Mouse (Mus musculus) retina, postnatal 1 day (tissue): ENCODE data around the gene Bahcc1.

Source experiments
- DNase-seq: peaks from one replicate; pipeline ENCODE4 v3.0.0-alpha.2; 2012

Bahcc1 gene

DNA sequence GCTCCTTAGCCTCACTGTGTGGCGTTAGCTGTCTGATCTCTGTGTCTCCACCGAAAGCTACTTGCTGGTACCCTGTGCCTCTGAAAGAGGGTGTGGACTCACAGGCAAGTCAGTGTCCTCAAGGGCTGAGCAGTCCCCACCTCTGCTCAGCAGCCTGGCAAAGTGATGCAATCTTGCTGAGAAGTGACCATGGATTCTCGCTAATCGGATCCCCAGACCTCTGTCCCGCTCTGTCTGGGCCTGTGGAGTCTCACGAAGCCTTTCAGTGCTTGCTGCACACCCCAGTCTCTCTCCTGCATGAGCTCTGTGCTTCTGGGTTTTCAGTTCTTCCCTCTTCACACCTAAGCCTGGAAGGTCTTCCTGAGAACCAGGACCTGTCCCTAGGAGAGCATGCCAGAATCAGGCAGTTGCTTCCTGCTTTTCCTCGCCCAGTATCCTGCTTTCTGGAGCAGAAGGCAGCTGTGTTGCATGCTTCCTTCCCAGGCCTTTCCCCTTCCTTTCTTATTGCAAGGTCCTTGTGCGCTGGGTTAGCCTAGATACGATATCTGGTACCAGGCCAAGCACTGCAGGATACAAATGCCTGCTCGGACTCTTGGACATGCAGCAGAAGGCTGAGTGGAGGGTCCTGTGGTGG, 15.5 kb downstream of the Bahcc1 start:
- no peak for DNase-seq

DNA sequence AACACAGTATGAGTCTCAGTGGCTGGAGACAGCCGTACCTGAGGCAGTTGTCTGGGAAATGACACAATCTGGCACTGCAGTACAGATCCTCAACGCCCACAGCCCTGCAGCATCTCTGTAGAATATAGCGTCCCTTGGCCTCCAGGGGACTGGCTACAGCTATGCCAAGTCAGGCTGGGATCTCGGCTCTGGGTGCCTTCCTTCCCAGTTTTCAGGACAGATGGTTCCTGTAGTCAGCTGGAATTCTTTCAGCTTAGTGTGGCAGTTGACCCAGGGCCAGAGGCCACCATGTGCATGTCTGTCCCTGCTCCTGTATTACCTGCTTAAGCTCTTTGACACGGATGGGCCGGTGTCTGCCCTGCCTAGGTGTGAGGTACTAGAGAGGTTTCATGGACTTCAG, 16.2 kb downstream of the Bahcc1 start:
- DNase-seq = no peak

DNA sequence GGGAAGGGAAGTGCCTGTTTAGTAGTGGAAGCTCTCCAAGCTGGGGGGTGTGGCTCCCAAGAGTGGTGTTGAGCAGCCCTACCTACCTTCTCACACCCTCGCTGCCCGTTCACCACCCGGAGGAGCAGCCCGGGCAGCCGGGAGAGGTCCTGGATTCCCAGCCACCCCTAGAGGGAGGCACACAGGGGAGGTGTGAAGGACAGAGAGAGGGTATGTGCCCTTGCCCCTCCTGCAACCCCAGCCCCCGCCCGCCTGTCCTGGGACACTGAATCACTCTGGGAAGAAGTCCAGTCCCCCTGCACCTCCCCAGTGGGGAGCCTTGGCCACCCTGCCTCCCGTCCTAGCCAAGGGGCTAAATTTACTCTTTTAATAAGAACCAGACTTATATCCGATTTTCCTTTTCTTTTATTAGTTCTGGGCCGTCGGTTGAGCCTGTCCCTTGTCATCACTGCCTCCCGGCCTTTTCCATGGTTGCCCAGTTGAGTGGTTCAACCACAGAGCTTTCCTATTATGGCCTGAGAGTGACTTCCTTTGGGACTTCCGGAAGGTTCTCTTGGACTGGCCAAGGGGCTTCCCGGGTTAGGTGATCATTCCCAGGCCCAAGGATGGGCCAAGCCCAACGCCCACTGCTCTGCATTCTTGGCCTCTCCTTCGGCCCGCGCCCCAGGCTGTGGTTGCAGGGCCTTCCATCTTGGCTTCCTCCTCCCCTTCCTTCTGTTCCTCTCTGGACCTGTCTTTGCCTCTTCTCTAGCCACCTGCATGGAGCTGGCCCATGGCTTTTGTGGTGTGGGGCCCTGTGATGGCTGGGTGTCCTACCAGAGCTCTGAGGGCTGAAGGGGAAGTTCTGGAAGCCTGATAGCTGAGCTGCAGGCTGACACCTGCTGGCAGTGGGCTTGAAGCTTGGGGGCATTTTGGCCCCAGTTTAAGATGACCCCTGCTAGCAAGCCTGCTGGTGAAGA, 18.5 kb downstream of the Bahcc1 start:
- DNase-seq = no peak

DNA sequence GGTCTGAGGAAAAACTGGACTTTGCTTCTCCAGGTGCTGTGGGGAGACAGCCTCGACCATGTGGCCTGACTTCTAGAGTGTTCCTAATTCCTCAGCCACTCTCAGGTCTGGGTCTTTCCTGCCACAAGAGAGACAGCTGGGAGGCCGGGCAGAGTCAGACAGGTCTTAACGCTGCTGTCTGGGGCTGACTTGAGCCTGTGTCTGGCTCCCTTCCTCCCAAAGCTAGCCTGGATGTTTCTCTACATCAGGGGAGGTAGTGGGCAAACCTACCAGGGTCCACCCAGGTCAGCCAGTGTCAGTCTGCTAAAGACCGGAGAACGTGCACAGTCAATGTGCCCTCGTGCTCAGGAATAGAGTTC, 19.2 kb downstream of the Bahcc1 start:
- peak; percentile 22 for DNase-seq

DNA sequence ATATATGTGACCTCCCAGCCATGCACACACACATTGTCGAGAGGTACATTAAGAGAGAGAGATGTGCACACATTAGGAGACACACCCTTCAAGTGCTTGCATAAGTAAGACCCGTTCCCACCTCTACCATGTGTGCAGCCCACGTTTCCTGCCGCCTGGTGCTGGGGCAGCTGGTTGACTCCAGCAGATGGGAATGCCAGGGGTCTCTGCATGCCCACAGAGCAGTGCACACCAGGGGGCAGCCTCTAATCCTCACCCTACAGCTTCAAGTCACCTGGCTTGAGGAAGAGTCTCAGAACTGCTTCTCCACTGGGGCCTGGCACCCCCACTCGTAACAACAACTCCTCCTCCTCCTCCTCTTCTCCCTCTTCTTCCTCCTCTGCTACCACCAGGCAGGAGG, 19.7 kb downstream of the Bahcc1 start:
- peak; percentile 49 for DNase-seq

DNA sequence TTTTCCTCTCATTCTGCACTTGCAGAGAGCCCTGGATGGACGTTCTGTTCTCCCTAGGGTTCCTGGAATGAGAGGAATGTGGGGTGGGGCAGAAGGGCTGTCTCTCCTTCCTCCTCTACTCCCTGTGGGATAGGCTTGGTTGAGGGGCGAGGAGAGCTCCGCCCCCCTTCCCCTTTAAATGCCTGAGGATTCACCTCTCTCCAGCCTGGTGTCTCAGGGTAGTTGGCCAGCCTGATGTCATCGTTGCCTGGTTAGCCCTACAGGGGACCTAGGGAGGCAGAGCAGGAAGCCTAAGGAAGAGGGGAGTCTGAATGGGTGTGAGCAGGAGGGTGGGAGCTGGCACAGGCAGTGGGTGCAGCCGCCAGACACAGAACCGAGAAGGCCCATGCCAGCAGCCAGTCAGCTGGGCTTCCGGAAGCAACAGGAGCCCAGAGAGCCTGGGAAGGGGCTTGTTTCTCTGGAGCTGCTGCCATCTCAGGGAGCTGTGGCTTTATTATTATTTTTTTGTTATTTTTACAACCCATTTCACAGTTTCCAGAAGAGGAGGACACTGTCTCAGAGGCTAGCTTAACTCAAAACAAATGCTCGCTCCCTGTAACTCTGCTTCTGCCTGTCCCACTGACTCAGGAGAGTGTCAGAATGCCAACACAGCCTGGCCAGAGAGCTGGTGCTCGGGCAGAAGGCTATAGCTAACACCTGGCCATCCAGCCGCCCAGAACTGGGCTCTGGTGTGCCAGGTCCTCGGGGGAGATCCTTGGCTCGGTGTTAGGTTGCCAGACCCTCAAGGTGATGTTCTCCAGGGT, 20.3 kb downstream of the Bahcc1 start:
- DNase-seq = peak; percentile 38

DNA sequence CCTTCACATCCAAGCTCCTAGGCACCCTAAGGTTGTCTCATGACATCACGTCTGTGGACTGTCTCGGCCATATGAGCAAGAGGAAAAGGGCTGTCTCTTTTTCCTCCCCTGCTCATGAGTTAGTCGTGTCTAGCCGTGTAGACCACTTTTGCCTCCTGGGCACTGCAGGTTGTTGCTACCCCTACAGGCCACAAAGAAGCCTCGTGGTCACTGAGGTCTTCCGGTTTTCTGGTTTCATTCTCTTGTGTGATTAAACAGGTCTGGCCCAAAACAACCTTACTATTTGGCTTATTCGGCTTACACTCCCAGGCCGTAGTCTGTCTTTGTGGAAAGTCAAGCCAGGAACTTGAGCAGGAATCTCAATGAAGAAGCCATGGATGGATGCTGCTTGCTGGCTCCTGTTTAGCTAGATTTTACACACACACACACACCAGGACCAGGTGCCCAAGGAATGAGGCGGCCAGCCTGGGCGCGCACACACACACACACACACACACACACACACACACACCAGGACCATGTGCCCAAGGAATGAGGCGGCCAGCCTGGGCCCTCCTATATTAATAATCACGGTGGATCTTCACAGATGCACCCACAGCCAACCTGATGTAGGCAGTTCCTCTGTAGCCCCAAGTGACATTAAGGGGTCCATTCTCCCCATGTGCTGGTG, 21.0 kb downstream of the Bahcc1 start:
- DNase-seq = no peak

DNA sequence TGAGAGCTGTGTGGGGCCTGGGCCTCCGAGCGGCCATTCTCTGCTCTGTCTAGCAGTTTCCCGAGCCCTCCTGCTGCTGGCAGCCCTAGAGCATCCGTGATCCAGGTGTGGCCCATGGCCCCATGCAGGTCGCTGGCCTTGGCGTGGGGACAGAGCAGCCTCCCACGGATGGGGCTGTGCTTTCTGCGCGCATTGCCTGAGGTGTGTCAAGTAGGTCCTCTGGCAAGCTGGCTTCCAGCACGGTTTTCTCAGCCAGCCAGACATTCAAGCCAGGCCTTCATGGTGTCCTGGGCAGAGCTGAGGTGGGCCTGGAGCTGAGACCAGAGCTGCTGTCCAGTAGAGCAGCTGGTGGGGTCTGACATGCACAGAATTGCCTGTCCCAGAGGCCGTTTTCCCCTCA, 21.7 kb downstream of the Bahcc1 start:
- no peak for DNase-seq

DNA sequence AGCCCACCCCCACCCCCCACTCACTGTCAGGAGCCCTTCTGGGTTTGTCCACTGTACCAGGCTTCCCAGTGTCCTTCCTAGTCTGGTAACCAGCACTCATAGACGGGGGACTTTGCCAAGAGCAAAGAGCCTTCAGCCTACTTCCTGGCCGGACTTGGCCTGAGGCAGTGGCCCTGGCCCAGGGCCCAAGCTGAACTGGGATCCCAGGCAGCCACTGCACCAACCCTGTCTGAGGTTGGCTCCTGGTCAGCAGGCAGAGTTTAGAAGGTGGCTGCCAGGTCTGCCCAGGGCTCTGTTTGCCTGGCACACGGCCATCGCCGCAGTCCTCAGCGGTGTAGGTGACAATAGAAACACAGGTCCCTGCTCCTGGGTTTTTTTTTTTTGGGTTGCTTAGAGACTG, 22.3 kb downstream of the Bahcc1 start:
- peak; percentile 8 for DNase-seq

DNA sequence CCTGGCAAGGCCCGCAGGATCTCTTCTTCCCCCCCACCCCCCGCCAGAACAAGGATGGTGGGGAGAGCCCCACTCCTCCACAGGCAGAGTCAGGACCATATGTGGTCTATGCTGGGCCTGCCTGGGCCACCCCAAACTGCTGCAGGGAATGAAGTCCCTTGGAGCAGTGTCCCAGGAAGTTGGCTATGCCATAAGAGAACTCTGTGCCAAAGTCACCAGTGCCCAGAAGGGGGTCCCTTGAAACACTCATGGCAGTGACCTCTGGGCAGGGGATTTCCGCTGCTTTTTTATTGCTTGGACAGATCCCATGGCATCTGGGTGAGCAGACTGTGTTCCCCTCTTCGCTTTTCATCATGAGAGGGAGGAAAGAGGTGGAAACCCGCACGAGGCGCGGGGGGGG, 22.8 kb downstream of the Bahcc1 start:
- DNase-seq = peak; percentile 11

DNA sequence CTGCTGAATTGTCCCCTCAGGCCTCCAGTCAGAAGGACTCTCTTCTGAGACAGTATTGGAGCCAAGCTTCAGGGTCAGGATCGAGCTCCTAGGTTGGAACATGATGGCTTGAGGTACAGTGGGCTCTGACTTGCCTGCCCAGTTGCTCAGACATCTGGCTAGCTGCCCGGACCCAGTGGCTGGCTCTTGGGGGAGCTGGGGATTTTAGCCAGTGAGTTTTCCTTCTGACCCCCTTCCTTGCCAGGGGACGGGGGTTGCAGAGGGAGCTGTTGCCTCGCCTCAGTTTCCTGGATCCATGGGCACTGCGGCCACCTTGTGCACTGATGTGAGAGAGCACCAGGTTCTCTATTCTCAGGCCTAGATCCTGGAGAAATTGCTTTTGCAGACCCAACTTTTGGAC, 23.4 kb downstream of the Bahcc1 start:
- peak; percentile 3 for DNase-seq

DNA sequence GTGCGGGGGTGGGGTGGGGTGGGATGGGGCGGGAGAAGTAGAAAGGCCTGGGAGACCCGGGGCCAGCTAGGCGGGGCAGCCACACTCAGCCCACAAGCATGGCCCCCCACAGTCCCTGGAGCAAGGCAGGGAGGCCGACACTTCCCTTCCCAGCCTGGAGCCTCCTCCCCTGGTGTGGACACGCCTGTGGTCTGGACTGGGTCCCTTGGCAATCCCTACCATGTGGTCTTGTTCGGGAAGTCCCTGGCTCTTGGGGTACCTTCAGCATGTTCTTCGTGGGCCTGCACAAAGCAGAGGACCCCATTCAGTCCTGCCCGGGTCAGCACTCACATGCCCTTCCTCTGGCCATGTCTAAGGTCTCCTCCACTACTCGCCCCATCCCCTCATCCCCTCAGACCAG, 23.8 kb downstream of the Bahcc1 start:
- peak; percentile 2 for DNase-seq

DNA sequence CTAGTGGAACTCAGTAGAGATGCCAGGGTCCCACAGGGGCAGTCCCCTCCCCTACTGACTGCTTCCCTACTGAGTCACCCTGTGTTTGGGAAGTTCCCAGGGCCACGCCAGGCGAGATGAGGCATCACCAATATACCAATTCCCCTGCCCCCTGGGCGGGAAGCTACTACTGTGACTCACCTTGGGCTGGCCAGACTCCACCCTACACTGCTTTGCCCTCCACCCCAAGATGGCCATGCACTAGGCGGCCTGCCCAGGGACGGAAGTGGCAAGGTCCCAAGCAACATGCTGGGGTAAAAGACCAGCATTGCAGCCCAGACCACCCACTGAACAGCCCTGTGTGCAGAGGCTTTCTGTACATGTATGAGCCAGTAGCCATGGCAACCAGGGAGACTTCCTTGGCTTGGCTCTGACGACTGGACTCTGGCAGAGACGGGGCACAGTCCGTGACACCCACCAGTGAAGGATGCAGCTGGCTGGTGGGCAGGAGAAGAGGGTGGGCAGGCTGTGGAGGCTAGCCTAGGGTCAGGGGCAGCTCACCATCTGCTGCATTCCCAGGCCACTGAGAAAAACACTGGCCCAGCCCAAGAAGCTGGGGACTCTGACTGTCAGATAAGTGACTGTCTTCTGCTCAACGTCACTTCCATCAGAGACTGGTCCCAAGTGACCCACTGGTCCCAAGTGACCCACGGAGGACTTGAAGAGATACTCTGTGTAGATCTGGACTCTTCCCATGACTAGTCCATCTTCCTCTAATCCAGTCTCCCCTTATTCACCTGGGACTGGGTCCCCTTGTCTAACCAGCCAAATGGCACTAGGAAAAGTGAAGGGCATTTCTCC, 24.5 kb downstream of the Bahcc1 start:
- DNase-seq = peak; percentile 71

DNA sequence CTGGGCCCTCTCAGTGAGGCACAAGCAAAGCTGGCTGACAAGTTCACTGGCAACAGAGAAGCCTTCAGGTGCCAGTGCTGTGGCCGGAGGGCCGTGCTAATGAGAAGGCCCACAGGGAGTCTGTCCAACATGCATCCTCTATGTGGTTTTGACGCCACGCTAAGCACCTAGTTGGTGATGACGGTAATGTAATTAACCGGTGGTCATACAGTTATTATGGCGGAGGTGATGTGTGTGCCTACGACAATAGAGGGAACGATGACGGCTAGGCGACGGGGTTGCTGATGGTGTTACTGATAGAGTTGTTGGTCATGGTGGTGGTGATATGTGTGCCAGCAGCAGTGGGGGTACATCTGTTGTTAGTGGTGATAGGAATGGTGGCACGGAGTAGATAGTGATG, 25.2 kb downstream of the Bahcc1 start:
- DNase-seq = no peak

DNA sequence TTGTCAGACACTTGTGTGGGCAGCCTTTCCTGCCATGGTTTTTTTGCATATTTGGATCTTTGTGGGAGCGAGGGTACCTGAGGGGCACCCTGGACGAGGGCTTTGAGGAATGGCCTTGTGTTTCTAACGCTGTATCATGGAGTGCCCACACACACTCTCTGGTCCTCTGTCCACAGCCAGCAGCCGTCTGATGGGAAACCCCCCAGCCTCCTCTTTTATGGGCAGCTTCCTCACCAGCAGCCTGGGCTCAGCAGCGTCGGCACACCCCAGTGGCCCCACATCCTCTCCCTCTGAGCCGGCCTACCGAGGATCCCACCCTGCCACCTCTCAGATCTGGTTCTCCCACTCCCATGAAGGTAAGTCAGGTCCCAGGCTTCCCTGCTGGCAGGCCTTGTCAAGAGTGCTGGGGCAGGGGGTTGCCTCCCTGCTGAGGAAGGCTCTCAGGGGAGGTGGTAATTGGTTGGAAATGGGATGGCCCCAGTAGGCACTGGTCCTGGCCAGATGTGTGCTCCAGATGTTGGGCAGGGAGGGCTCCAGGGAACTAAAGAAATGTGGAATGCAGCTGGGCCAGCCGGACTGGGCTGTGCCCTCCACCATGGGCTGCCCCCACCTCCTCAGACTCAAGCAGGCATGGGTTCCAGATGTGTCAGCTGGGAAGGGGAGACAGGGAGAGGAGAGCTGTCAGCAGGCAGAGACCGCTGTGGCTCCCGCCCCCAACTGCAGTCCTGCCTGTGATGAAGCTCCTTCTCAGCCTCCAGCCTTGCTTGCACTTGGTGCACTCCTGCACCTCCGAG, 26.3 kb downstream of the Bahcc1 start:
- DNase-seq = peak; percentile 14

DNA sequence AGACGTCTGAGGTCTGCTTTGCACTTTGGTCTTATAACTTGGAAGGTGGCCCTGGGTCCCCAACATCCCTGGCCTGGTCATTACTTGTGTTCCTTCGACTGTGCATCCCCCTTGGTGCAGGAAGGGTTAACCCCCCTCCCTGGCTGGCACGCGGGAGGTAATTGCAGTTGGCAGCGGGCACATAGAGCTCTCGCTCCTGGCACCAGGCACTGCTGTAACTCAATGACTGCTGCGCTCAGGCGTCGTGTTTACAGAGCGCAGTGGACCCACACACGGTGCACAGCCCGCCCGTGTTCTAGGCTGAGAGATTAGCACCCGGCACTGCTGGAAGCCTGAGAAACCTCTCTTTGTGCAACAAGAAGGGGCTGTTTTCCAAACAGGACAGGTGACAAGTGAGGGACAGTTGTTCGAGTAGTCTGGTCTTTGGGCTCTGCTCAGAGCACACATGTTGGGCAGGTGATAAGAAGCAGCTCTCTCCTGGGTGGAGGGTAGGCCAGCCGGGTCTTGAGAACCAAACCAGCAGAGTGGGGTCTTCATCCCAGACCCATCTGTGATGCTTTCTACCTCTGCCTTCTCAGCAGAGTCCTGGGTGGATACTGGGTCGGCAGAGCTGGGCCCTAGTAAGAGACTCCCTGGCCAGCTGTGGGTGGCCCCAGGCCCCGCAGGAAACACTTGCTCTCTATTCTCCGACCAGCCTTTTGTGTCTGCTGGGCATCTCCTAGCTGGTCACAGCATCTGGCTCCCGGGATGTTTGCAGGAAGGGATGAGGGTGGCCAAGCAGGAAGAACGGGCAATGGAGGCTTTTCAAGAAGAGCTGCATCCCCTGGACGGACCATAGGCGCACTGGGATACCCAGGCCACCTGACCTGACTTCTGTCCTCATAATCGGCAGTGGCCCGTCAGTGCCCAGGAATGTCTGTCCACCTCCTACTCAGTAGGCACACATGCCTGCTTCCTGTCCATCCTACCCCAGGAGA, 27.3 kb downstream of the Bahcc1 start:
- DNase-seq = peak; percentile 66

DNA sequence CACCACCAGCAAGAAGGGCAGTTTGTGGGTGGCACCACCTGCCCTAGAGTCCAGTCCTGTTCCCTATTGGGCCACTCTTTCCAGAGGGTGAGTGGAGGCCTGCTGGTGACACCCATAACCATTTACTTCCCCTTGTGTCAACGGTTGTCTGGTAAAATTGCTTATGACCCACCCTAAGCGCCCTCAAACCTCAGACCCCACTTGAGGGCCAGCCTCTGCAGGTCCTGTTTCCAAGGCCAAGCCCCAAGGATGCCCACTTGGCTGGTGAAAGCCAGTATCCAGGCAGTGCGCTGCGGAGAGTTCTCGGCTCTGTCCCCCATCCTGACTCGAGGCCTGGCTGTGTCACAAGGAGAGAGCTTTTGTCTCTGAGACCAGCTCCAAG, 28.0 kb downstream of the Bahcc1 start:
- no peak for DNase-seq

DNA sequence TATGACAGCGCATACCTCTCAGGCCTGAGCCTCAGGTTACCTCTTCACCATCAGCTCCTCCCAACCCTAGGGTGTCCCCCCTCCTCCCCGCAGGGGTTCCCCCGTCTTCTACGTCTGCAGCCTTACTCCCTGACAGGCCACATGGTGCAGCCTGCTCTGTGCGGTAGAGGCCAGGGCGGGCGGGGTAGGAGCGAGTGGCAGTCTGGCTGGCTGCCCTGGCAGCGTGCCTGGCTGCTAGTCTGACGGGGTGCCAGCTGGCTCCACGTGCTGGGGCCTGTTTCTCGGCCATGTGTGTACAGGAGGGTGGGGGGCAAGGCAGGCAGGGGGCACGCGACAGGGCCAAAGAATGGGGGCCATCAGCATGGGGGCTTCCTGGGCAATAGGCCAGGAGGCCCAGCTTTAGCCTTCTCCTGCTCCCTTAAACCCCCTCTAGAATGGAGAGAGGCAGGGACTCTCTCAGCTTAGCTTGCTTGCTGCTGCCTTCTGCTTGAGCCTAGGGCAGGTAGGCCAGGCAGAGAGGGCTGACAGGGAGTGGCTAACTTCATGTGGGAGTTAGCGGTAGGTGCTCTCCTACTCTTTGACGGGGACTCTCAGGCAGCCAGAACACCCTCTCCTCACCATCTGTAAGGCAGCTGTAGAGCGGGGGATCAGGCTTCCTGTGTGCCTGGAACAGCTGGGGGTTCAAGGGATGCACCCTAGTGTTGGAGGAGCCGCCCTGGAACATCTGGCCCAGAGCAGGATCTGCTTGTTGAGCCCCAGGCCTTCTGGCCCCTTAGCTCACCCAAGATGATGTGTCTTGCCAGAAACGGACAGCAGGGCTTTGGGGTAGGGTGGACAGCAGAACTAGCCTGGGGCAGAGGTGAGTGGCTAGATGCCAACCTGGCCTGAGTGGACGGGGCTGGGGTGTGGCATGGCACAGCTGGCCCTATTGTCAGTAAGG, 28.9 kb downstream of the Bahcc1 start:
- peak; percentile 94 for DNase-seq
